Mouse (Mus musculus): Measurements from ENCODE around the gene Rchy1. TPM values are rescaled to one million over a fixed set of nuclear protein-coding genes. Genes with fewer than 3 reads are reported as not detected.

Gene Rchy1
- polyA plus RNA-seq, 1 experiment: not detected

- TF ChIP-seq CTCF (IDR thresholded peaks at IDR 0.05; ENCODE audit: insufficient read depth, low read depth, low read length) (no peak), POLR2A (IDR thresholded peaks at IDR 0.05; ENCODE audit: insufficient read depth, low read depth, low read length) (no peak)
- 75% methylated on average over 2 of the region's 2 CpGs for WGBS
- Histone ChIP-seq H3K4me1 (ENCODE audit: control insufficient read depth, insufficient read depth, low read length) (no peaks in the 10 kb centered on the region), H3K4me3 (ENCODE audit: insufficient read depth, low read depth, low read length) (no peak overlapping the region), H3K27ac (ENCODE audit: insufficient read depth, low read depth, low read length) (no peak overlapping the region)
These were observed 24.9 kb upstream of the Rchy1 start for GRCm38 (mm10) chr5:91987799-91988198.

DNA sequence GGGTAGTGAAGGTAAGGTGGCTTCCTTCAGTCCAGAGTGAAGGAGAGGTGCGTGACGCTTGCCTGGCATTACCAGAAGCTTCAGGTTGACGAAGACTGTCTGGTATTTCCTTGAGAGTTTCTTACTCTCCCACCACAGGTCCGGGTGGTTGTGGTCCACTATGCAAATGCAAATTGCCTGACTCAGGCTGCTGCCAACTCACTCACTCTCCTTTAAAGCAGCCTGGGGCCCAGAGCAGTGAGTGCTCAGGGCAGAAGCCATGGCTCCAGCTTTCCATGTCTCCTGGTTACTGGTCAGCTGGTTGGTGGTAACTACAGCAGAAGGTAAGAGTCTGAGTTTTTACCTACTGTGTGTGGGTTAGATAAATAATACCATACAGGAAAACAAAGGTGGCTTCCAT lies 24.4 kb upstream of the Rchy1 start, which contains the start of gene Odaph:
Gene Odaph (plus strand): TSS at position 240 of the 400 bp plus-strand sequence.
- no peaks in the 10 kb centered on the region for H3K4me1 ChIP-seq (ENCODE audit: control insufficient read depth, insufficient read depth, low read length)
- no peak within 1 kb of the TSS for H3K27ac ChIP-seq (ENCODE audit: insufficient read depth, low read depth, low read length)
- TF ChIP-seq CTCF (IDR thresholded peaks at IDR 0.05; ENCODE audit: insufficient read depth, low read depth, low read length) (no peak), POLR2A (IDR thresholded peaks at IDR 0.05; ENCODE audit: insufficient read depth, low read depth, low read length) (no peak)
- no peak within 1 kb of the TSS for H3K4me3 ChIP-seq (ENCODE audit: insufficient read depth, low read depth, low read length)
- WGBS: 72% methylated on average over 4 of the region's 4 CpGs

DNA sequence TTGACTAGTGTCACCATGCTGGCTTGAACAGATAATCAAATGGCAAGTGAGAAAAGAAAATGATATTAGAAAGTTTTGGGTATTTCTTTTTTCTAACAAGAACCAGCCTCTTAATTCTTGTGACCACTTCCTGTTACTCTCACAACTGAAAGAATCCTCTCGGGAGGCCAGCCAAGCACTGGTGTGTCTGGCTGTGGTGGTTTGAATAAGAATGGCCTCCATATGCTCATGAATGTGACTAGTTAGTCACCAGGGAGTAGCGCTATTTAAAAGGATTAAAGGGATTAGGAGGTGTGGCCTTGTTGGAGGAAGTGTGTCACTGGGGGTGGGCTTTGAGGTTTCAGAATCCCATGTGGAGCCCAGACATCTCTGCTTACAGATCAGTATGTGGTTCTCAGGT lies 22.9 kb upstream of the Rchy1 start:
- no peak overlapping the region for H3K4me3 ChIP-seq (ENCODE audit: insufficient read depth, low read depth, low read length)
- no peaks in the 10 kb centered on the region for H3K4me1 ChIP-seq (ENCODE audit: control insufficient read depth, insufficient read depth, low read length)
- 44% methylated on average over 2 of the region's 2 CpGs for WGBS
- no peak for TF ChIP-seq POLR2A (IDR thresholded peaks at IDR 0.05; ENCODE audit: insufficient read depth, low read depth, low read length)
- no peak for TF ChIP-seq CTCF (IDR thresholded peaks at IDR 0.05; ENCODE audit: insufficient read depth, low read depth, low read length)
- H3K27ac ChIP-seq (ENCODE audit: insufficient read depth, low read depth, low read length): no peak overlapping the region

DNA sequence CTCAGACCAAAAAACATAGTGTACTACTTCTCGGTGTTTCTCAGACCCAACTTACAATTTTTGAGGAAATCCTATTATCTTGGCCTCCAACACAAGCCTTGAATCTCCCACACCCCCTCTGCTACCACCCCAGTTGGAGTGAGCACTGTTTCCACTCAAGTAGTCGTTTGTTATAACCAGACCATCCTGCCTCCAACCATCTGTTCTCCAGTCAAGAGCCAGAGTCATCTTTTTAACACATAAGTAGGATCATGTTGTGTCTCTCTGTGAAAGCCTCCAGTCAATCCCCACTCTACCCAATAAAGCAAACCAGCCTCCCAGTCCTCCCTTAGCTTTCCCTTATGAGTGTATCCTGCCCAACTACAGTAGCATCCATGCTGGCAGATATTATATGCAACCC lies 20.6 kb upstream of the Rchy1 start:
- Histone ChIP-seq H3K27ac (ENCODE audit: insufficient read depth, low read depth, low read length) (no peak overlapping the region), H3K4me3 (ENCODE audit: insufficient read depth, low read depth, low read length) (no peak overlapping the region), H3K4me1 (ENCODE audit: control insufficient read depth, insufficient read depth, low read length) (no peaks in the 10 kb centered on the region)
- WGBS: 83% methylated on average over 2 of the region's 2 CpGs
- TF ChIP-seq CTCF (IDR thresholded peaks at IDR 0.05; ENCODE audit: insufficient read depth, low read depth, low read length) (no peak), POLR2A (IDR thresholded peaks at IDR 0.05; ENCODE audit: insufficient read depth, low read depth, low read length) (no peak)

DNA sequence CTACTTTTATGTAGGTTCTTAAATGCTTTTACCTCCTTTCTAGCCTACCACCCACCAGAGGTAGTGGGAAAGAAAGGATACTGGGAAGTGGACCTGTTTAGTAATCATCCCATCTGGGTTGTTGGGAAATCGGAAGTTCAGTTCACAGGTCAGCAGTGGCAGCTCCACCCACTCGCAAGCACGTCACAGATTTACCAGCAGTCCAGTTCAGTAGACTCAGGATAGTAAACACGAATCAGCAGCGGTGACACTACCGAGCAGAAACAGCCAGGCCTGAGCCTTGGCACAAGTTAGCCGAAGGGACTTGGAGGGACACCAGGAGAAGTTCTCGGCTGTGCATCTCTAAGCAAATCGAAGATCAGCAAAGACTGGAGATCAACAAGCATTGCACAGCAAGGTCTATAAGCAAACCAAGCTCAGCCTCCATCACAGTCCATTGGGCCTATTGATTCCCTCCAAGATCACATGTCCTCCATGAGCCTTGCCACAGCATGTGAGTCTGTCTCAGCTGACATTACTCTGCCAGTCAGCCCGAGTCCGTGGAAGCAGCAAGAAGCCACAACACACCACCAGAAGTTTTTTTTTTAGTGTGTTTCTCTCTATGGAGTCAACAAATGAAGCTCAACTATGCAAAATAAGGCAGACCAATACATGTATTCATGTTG lies 18.4 kb upstream of the Rchy1 start:
- Histone ChIP-seq H3K4me1 (ENCODE audit: control insufficient read depth, insufficient read depth, low read length) (no peaks in the 10 kb centered on the region), H3K27ac (ENCODE audit: insufficient read depth, low read depth, low read length) (no peak overlapping the region), H3K4me3 (ENCODE audit: insufficient read depth, low read depth, low read length) (no peak overlapping the region)
- no peak for TF ChIP-seq POLR2A (IDR thresholded peaks at IDR 0.05; ENCODE audit: insufficient read depth, low read depth, low read length)
- WGBS: 96% methylated on average over 11 of the region's 11 CpGs

DNA sequence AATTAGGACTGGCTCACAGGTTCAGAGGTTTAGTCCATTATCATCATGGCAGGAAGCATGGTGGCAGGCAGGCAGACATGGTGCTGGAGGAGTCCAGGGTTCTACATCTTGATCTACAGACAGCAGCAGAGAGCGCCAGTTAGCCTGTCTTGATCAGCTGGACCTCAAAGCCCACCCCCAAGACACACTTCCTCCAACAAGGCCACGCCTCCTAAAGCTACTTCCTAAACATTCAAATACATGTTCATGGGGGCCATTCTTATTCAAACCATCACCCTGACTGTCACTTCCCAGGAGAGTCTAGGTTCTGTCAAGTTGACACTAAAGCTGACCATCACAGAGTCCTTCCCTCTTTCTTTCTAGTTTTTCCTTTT lies 14.5 kb upstream of the Rchy1 start:
- Histone ChIP-seq H3K4me1 (ENCODE audit: control insufficient read depth, insufficient read depth, low read length) (no peaks in the 10 kb centered on the region), H3K4me3 (ENCODE audit: insufficient read depth, low read depth, low read length) (no peak overlapping the region), H3K27ac (ENCODE audit: insufficient read depth, low read depth, low read length) (no peak overlapping the region)
- TF ChIP-seq CTCF (IDR thresholded peaks at IDR 0.05; ENCODE audit: insufficient read depth, low read depth, low read length): no peak
- TF ChIP-seq POLR2A (IDR thresholded peaks at IDR 0.05; ENCODE audit: insufficient read depth, low read depth, low read length): no peak
- whole genome bisulfite sequencing: 96% methylated on average over 2 of the region's 2 CpGs

GRCm38 (mm10) chr5:91976566-91977396 lies 13.9 kb upstream of the Rchy1 start:
- TF ChIP-seq POLR2A (IDR thresholded peaks at IDR 0.05; ENCODE audit: insufficient read depth, low read depth, low read length) (no peak), CTCF (IDR thresholded peaks at IDR 0.05; ENCODE audit: insufficient read depth, low read depth, low read length) (no peak)
- no peak overlapping the region for H3K27ac ChIP-seq (ENCODE audit: insufficient read depth, low read depth, low read length)
- no peaks in the 10 kb centered on the region for H3K4me1 ChIP-seq (ENCODE audit: control insufficient read depth, insufficient read depth, low read length)
- 79% methylated on average over 10 of the region's 10 CpGs for WGBS
- H3K4me3 ChIP-seq (ENCODE audit: insufficient read depth, low read depth, low read length): no peak overlapping the region

DNA sequence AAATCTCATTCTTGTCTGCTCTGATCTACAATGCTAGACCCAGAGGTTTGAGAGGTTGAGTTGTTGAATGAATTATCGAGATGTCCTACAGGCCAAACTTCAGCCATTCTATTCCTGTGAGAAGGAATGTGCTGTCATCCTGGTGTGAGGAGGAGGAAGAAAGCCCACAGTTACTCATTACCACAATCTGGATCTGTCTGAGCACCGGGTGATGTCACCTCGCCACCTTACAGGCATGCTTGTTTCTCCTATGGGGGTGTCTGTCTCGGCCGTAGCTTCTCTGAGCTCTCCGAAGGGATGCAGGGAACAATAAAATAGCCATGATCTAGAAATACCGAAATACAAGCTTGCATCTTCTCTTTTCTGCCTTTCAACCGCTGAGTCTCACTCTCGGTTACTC lies 12.9 kb upstream of the Rchy1 start:
- Histone ChIP-seq H3K4me1 (ENCODE audit: control insufficient read depth, insufficient read depth, low read length) (no peaks in the 10 kb centered on the region), H3K27ac (ENCODE audit: insufficient read depth, low read depth, low read length) (no peak overlapping the region), H3K4me3 (ENCODE audit: insufficient read depth, low read depth, low read length) (no peak overlapping the region)
- WGBS: 86% methylated on average over 9 of the region's 9 CpGs
- TF ChIP-seq CTCF (IDR thresholded peaks at IDR 0.05; ENCODE audit: insufficient read depth, low read depth, low read length) (no peak), POLR2A (IDR thresholded peaks at IDR 0.05; ENCODE audit: insufficient read depth, low read depth, low read length) (no peak)

GRCm38 (mm10) chr5:91974002-91974401 lies 11.1 kb upstream of the Rchy1 start:
- H3K27ac ChIP-seq (ENCODE audit: insufficient read depth, low read depth, low read length): no peak overlapping the region
- TF ChIP-seq CTCF (IDR thresholded peaks at IDR 0.05; ENCODE audit: insufficient read depth, low read depth, low read length) (no peak), POLR2A (IDR thresholded peaks at IDR 0.05; ENCODE audit: insufficient read depth, low read depth, low read length) (no peak)
- no peak overlapping the region for H3K4me3 ChIP-seq (ENCODE audit: insufficient read depth, low read depth, low read length)
- 92% methylated on average over 7 of the region's 7 CpGs for WGBS
- H3K4me1 ChIP-seq (ENCODE audit: control insufficient read depth, insufficient read depth, low read length): no peaks in the 10 kb centered on the region
